Mouse (Mus musculus): ENCODE data around the gene Cxcl3.

GRCm38 (mm10) chr5:90788114-90788513, 2.2 kb downstream of the Cxcl3 start:
- no peak for TF ChIP-seq CTCF (IDR thresholded peaks at IDR 0.05; ENCODE audit: insufficient read depth, low read length)
- TF ChIP-seq POLR2A (IDR thresholded peaks at IDR 0.05; ENCODE audit: borderline replicate concordance, extremely low read depth, low read depth, low read length), result no peak

Data from lung, adult 2 months (tissue).